Mouse (Mus musculus) megakaryocyte, embryonic 14.5 days (primary cell): Measurements from ENCODE around the gene Galnt6.

Experiments
- FLI1 ChIP-seq: IDR thresholded peaks from 2 replicates; pipeline ENCODE4 v1.6.1; 2012; ENCODE audit warnings: low read length, inconsistent platforms, mixed read lengths
- GATA1 ChIP-seq: IDR thresholded peaks from 3 replicates; pipeline ENCODE4 v1.6.1; 2012; ENCODE audit warnings: mixed read lengths, low read length, inconsistent platforms, borderline replicate concordance

DNA sequence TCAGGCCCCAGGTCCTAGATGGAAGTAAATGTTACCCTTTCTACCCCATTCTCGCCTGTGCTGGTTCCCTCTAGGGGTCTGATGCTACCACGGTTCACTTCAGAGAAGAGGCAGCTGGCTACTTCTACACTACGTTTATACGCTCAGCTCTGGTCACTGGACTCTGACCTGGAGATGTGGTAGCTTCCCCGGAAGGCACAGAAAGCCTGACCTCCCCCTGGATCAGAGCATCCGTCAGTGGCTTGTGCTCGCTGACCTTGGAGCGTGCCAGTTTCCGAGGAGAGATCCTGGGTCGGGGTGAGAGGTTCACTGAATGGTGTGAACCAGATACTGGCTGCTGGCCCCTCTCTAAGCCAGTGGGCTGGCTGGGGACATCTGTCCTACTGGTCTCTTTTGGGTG, 31.1 kb downstream of the Galnt6 start:
- TF ChIP-seq GATA1: no peak
- TF ChIP-seq FLI1: no peak
